Mouse (Mus musculus): Measurements from ENCODE around the gene Mrpl28.

DNA sequence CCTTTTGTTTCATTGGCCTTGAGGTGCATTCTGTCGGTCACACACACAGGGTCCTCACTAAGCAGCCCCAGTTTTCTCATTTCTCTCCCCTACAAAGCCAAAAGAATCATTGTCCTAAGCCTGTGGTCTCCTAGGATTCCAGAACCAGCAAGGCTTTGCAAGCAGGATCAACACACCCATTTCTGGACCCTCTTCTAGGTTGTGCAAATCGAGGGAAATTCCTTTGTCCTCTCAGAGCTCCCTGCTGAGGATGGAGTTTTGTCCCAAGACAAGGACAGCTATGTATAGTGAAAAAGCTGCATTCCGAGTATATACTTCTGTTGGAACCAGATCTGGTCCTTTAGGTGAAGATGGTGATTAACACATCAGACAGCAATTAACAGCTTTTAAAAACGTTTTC is 13.1 kb upstream of the Mrpl28 start:
- TF ChIP-seq CTCF (IDR thresholded peaks at IDR 0.05; ENCODE audit: low read depth) (no peak), EP300 (IDR thresholded peaks at IDR 0.05; ENCODE audit: low read depth) (no peak)
